15 mouse cellular contexts compared by ENCODE assay signal in the genomic region with DNA sequence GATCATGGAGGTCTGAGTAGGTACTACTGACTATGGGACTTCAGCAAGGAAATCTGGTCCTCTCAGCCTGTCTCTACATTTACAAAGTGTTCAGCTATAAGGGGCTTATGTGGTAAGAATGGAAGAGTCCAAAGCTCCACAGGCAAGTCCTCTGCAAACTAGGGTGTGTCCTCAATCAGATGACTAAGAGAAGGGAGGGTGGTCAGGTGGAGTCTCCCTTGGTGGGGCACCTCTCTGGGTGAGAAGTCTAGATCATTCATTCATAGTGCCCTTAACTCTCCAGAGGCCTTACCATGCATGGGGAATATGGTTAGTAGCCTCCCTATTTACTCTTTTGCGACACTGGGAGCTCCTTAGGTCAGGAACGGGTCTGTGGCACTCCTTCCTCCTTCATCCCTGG. TPM values are rescaled to one million over a fixed set of nuclear protein-coding genes. Genes with fewer than 3 reads are reported as not detected.
DNase-seq lines count a peak whose midpoint lies in the region; ATAC-seq and TF ChIP-seq lines count a peak whose summit lies in the region.
"Had no signal": no experiment of that assay in that cellular context is flagged by ENCODE, and none has a peak within 500 bp of the region (broad histone marks: within the 10 kb centered on the region; RNA-seq: fewer than 3 reads in every experiment).

No protein-coding gene starts in this region.

- DNase-seq in heart, adult 2 months, result no peak
- DNase-seq in heart, adult 9 months (ENCODE audit: low spot score in 2 of 2), result no peak
- peak; percentile 38 to 48 for DNase-seq in natural killer cell, adult 2 months (ENCODE audit: low spot score in 2 of 2)
- DNase-seq in cerebellum, adult 8-10 months, result no peak
- no peak for DNase-seq in layer of hippocampus, postnatal 14 days (ENCODE audit: low spot score in 2 of 2)
- DNase-seq: adrenal gland, postnatal 36 days; cerebellum, adult 18-20 months; heart, adult 18-20 months; kidney, postnatal 10 days had no signal

- peaks cover 13% of the 10 kb centered on the region for H3K4me1 ChIP-seq in heart, adult 2 months (ENCODE audit: control insufficient read depth, insufficient read depth, low read length)
- H3K4me1 ChIP-seq in megakaryocyte, embryonic 14.5 days, result peaks cover 70% of the 10 kb centered on the region
- H3K4me1 ChIP-seq in intestine, postnatal 0 days (replicated peaks; ENCODE audit: control insufficient read depth, insufficient read depth, low read length), result peaks cover 8% of the 10 kb centered on the region
- H3K4me1 ChIP-seq: hindbrain, embryonic 15.5 days; limb, embryonic 13.5 days; neural tube, embryonic 12.5 days had no signal

- TF ChIP-seq CTCF in heart, adult 2 months (IDR thresholded peaks at IDR 0.05), result no peak
- TF ChIP-seq CTCF in intestine, postnatal 0 days (IDR thresholded peaks at IDR 0.05; ENCODE audit: low read depth), result no peak

- H3K36me3 ChIP-seq in heart, adult 2 months (ENCODE audit: control insufficient read depth, insufficient read depth, low read length), result peaks cover 4% of the 10 kb centered on the region
- peaks cover 42% of the 10 kb centered on the region for H3K36me3 ChIP-seq in megakaryocyte, embryonic 14.5 days (replicated peaks; ENCODE audit: low read length)
- H3K36me3 ChIP-seq in intestine, postnatal 0 days (ENCODE audit: control insufficient read depth, insufficient read depth), result no peaks in the 10 kb centered on the region
- H3K36me3 ChIP-seq: hindbrain, embryonic 15.5 days; limb, embryonic 13.5 days; neural tube, embryonic 12.5 days had no signal

- ATAC-seq in megakaryocyte, adult 5-6 weeks (ENCODE audit: poor library complexity, severe bottlenecking), result no peak
- ATAC-seq in intestine, postnatal 0 days, result peak; percentile 82

- no peak for TF ChIP-seq EP300 in heart, adult 2 months (IDR thresholded peaks at IDR 0.05; ENCODE audit: insufficient read depth, low read depth, low read length)

- WGBS in heart, adult 2 months, result 50% methylated on average over 2 of the region's 2 CpGs
- 36% methylated on average over 2 of the region's 2 CpGs for WGBS in intestine, postnatal 0 days

- intact Hi-C loops in heart, adult 2 months (cut with DNase I), result no loop called here

- no peak for TF ChIP-seq POLR2A in heart, adult 2 months (IDR thresholded peaks at IDR 0.05; ENCODE audit: insufficient read depth, low read depth, low read length)

- peak overlapping the region; percentile 4 for H3K4me2 ChIP-seq in intestine, postnatal 0 days (replicated peaks; ENCODE audit: low read depth)
- H3K4me2 ChIP-seq: hindbrain, embryonic 15.5 days; limb, embryonic 13.5 days; neural tube, embryonic 12.5 days had no signal

- H3K9ac ChIP-seq in heart, adult 2 months (ENCODE audit: low read depth, low read length), result peak overlapping the region; percentile 19; the same call in 1 of the 2 replicates
- H3K9ac ChIP-seq in intestine, postnatal 0 days (ENCODE audit: low read depth, low read length), result no peak overlapping the region; the same call in 1 of the 2 replicates
- H3K9ac ChIP-seq: hindbrain, embryonic 15.5 days; limb, embryonic 13.5 days; neural tube, embryonic 12.5 days had no signal

- no peaks in the 10 kb centered on the region for H3K27me3 ChIP-seq in heart, adult 2 months (ENCODE audit: control insufficient read depth, insufficient read depth, low read length)
- H3K27me3 ChIP-seq in megakaryocyte, embryonic 14.5 days (replicated peaks), result peaks cover 4% of the 10 kb centered on the region
- H3K27me3 ChIP-seq in intestine, postnatal 0 days (replicated peaks; ENCODE audit: control insufficient read depth, insufficient read depth, low read length), result no peaks in the 10 kb centered on the region
- H3K27me3 ChIP-seq: hindbrain, embryonic 15.5 days; limb, embryonic 13.5 days; neural tube, embryonic 12.5 days had no signal

- no peaks in the 10 kb centered on the region for H3K79me2 ChIP-seq in heart, adult 2 months (replicated peaks; ENCODE audit: control insufficient read depth, insufficient read depth, low read length)

- H3K9me3 ChIP-seq in megakaryocyte, embryonic 14.5 days, result peaks cover 13% of the 10 kb centered on the region
- no peaks in the 10 kb centered on the region for H3K9me3 ChIP-seq in intestine, postnatal 0 days (ENCODE audit: control insufficient read depth)
- H3K9me3 ChIP-seq: hindbrain, embryonic 15.5 days; limb, embryonic 13.5 days; neural tube, embryonic 12.5 days had no signal

- peak overlapping the region; percentile 87 for H3K27ac ChIP-seq in heart, adult 2 months
- peak overlapping the region; percentile 82 for H3K27ac ChIP-seq in intestine, postnatal 0 days (ENCODE audit: low read depth, low read length)
- H3K27ac ChIP-seq: hindbrain, embryonic 15.5 days; limb, embryonic 13.5 days; neural tube, embryonic 12.5 days had no signal

- H3K4me3 ChIP-seq in heart, adult 2 months, result peak overlapping the region; percentile 52
- peak overlapping the region; percentile 91 for H3K4me3 ChIP-seq in megakaryocyte, embryonic 14.5 days (replicated peaks)
- H3K4me3 ChIP-seq in intestine, postnatal 0 days (ENCODE audit: low read depth, low read length), result no peak overlapping the region
- H3K4me3 ChIP-seq: hindbrain, embryonic 15.5 days; limb, embryonic 13.5 days; neural tube, embryonic 12.5 days had no signal

RNA-seq across cellular contexts. Expression of gene Stard5, which starts 22.4 kb away (rescaled TPM):
- total RNA-seq in heart, adult 2 months (2021), result 1 to 10 TPM; 8.6 to 9.2 TPM
- polyA plus RNA-seq in heart, adult 2 months (2012; rRNA removed), result 6.7 and 9.6 TPM in 2 replicates
- polyA plus RNA-seq in megakaryocyte, embryonic 14.5 days (2012; ENCODE audit: insufficient read depth, low replicate concordance), result 0.57 TPM in 1 of 2 replicates, not detected in the other
- 14.5 and 16.4 TPM in 2 replicates for total RNA-seq in megakaryocyte, adult 5-6 weeks (2015)
- total RNA-seq in megakaryocyte, adult 5-6 weeks (2017), result 15.0 and 17.3 TPM in 2 replicates
- 67.6 and 73.2 TPM in 2 replicates for polyA plus RNA-seq in intestine, postnatal 0 days (2015; fragmentation: Nextera tagmentation; extraction: Ambion mirVana)
- 10 to 100 TPM; 17.6 to 18.5 TPM for total RNA-seq in layer of hippocampus, postnatal 14 days (2021)

Comparison
In these comparisons a context has a peak if more than half of its experiments do, and no peak if none do; other contexts are left out.
1. DNase-seq: peak in natural killer cell, adult 2 months (2 of 2); none in heart, adult 2 months (0 of 2), heart, adult 9 months (0 of 2), cerebellum, adult 8-10 months (single experiment) and layer of hippocampus, postnatal 14 days (0 of 2).